Mouse (Mus musculus) cortical plate, adult 2 months (tissue): Measurements from ENCODE around the gene Cacybp.

Source experiments
- CTCF ChIP-seq: fragments of 200-500 bp; IDR thresholded peaks from 2 replicates; pipeline ENCODE4 v1.5.1; 2011; ENCODE audit warnings: mild to moderate bottlenecking, control low read depth, low read length; ENCODE audit not compliant: insufficient read depth; ENCODE audit errors: extremely low read depth
- POLR2A ChIP-seq: fragments of 200-500 bp; IDR thresholded peaks from 2 replicates; pipeline ENCODE4 v1.6.1; 2011; ENCODE audit warnings: mild to moderate bottlenecking, low read length, control low read depth; ENCODE audit not compliant: insufficient read depth; ENCODE audit errors: extremely low read depth

DNA sequence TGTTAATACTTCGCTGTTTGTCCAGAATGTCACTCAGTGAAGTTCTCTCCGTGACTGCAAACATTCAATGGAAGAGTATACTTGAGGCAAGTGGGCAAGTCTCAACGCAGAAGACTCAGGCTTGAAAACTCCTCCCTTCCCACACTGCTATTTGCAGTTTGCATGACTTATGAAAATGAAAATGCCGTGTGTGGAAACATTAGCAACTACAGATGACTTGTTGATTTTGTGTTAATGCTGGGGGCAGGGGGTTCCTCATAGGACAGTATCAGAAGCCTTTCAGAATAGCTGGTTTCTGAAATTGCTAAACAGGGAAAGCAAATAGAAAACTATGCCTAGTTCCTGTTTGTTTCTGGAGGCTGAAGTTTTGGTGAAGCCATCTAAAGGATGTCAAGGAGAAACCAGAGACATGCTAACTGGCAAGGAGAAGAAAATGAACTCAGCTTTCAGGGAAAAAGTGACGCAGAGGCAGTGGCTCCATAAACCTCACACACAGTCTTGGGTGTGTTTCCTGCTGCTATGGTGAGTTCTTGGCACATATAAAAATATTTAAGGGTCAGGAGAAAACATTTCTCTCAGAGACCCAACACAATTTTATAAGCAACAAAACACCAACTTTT is 38.8 kb upstream of the Cacybp start:
- TF ChIP-seq CTCF (no peak), POLR2A (no peak)
